In the genomic region with DNA sequence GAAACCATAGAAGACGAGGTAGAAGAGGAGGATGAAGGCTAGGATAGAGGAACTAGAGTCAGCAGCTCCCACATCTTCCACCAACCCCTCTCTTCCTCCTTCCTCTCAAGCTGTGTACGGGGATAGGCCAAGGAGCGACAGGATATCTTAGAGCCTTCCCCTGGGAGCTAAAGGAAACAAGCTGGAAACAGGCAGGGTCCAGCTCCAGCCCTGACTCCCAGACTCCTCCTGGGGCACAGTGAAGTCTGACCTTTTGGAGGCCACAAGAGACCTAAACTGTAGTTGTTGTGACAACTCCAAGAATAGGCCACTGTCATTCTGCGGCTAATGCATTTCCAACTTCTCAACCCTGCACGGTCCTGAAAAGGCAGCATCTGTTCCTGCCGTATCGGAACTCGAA, we compare ENCODE assay signal across 11 mouse cellular contexts. TPM values are rescaled to one million over a fixed set of nuclear protein-coding genes. Genes with fewer than 3 reads are reported as not detected.
DNase-seq lines count a peak whose midpoint lies in the region; ATAC-seq and TF ChIP-seq lines count a peak whose summit lies in the region.
"Had no signal": no experiment of that assay in that cellular context is flagged by ENCODE, and none has a peak within 500 bp of the region (broad histone marks: within the 10 kb centered on the region; RNA-seq: fewer than 3 reads in every experiment).

No protein-coding gene starts in this region.

- DNase-seq in midbrain, embryonic 11.5 days (ENCODE audit: low spot score, missing footprints): no peak
- no peak for DNase-seq in kidney, postnatal 0 days (ENCODE audit: low spot score)
- no peak for DNase-seq in cerebellum, postnatal 25 days
- no peak for DNase-seq in cerebellum, adult 18-20 months
- DNase-seq: lung, adult 2 months had no signal

- peaks cover 20% of the 10 kb centered on the region for H3K27me3 ChIP-seq in forebrain, embryonic 12.5 days
- H3K27me3 ChIP-seq in forebrain, embryonic 16.5 days (replicated peaks; ENCODE audit: control insufficient read depth, insufficient read depth, low read length): no peaks in the 10 kb centered on the region
- H3K27me3 ChIP-seq in midbrain, embryonic 12.5 days: peaks cover 10% of the 10 kb centered on the region
- no peaks in the 10 kb centered on the region for H3K27me3 ChIP-seq in midbrain, embryonic 11.5 days (ENCODE audit: control insufficient read depth, insufficient read depth, low read length)
- no peaks in the 10 kb centered on the region for H3K27me3 ChIP-seq in kidney, postnatal 0 days (ENCODE audit: insufficient read depth, low read length)
- no peaks in the 10 kb centered on the region for H3K27me3 ChIP-seq in neural tube, embryonic 15.5 days (replicated peaks)

- no peak overlapping the region for H3K4me3 ChIP-seq in forebrain, embryonic 12.5 days (replicated peaks)
- no peak overlapping the region for H3K4me3 ChIP-seq in forebrain, embryonic 16.5 days (replicated peaks; ENCODE audit: low read length)
- no peak overlapping the region for H3K4me3 ChIP-seq in midbrain, embryonic 12.5 days
- H3K4me3 ChIP-seq in midbrain, embryonic 11.5 days (ENCODE audit: low read depth, low read length): no peak overlapping the region
- H3K4me3 ChIP-seq in kidney, postnatal 0 days (replicated peaks; ENCODE audit: low read depth, low read length): 0 out of 2 replicates have a peak overlapping the region, but pooled peaks have one; percentile 1
- peak overlapping the region; percentile 81 for H3K4me3 ChIP-seq in neural tube, embryonic 15.5 days (replicated peaks)

- WGBS in forebrain, embryonic 12.5 days: 85% methylated on average over 8 of the region's 8 CpGs
- WGBS in forebrain, embryonic 16.5 days: 85% methylated on average over 8 of the region's 8 CpGs
- 86% methylated on average over 8 of the region's 8 CpGs for WGBS in midbrain, embryonic 12.5 days
- WGBS in midbrain, embryonic 11.5 days: 83% methylated on average over 8 of the region's 8 CpGs
- WGBS in kidney, postnatal 0 days: 60% methylated on average over 8 of the region's 8 CpGs
- WGBS in neural tube, embryonic 15.5 days: 84% methylated on average over 8 of the region's 8 CpGs

- no peak overlapping the region for H3K9ac ChIP-seq in forebrain, embryonic 12.5 days
- H3K9ac ChIP-seq in forebrain, embryonic 16.5 days (replicated peaks; ENCODE audit: low read depth, low read length): no peak overlapping the region
- no peak overlapping the region for H3K9ac ChIP-seq in midbrain, embryonic 12.5 days (replicated peaks)
- H3K9ac ChIP-seq in midbrain, embryonic 11.5 days (ENCODE audit: low read length): no peak overlapping the region
- no peak overlapping the region for H3K9ac ChIP-seq in kidney, postnatal 0 days (ENCODE audit: low read depth, low read length)
- no peak overlapping the region; the same call in 1 of the 2 replicates for H3K9ac ChIP-seq in neural tube, embryonic 15.5 days (replicated peaks)

- no peak overlapping the region for H3K27ac ChIP-seq in forebrain, embryonic 12.5 days
- no peak overlapping the region for H3K27ac ChIP-seq in forebrain, embryonic 16.5 days (ENCODE audit: low read length)
- H3K27ac ChIP-seq in midbrain, embryonic 12.5 days (replicated peaks): no peak overlapping the region
- H3K27ac ChIP-seq in midbrain, embryonic 11.5 days (ENCODE audit: low read depth, low read length): no peak overlapping the region
- peak overlapping the region; percentile 60; the same call in 1 of the 2 replicates for H3K27ac ChIP-seq in kidney, postnatal 0 days
- H3K27ac ChIP-seq in neural tube, embryonic 15.5 days (replicated peaks): no peak overlapping the region

- H3K9me3 ChIP-seq in forebrain, embryonic 12.5 days: no peaks in the 10 kb centered on the region
- no peaks in the 10 kb centered on the region for H3K9me3 ChIP-seq in forebrain, embryonic 16.5 days (ENCODE audit: control insufficient read depth, low read length)
- no peaks in the 10 kb centered on the region for H3K9me3 ChIP-seq in midbrain, embryonic 12.5 days
- H3K9me3 ChIP-seq in midbrain, embryonic 11.5 days (ENCODE audit: control insufficient read depth, low read length): no peaks in the 10 kb centered on the region
- no peaks in the 10 kb centered on the region for H3K9me3 ChIP-seq in kidney, postnatal 0 days (replicated peaks; ENCODE audit: low read length)
- H3K9me3 ChIP-seq in neural tube, embryonic 15.5 days (replicated peaks): no peaks in the 10 kb centered on the region

- H3K36me3 ChIP-seq in forebrain, embryonic 12.5 days (replicated peaks): no peaks in the 10 kb centered on the region
- peaks cover 3% of the 10 kb centered on the region; the same call in 1 of the 2 replicates for H3K36me3 ChIP-seq in forebrain, embryonic 16.5 days (ENCODE audit: control insufficient read depth, insufficient read depth)
- no peaks in the 10 kb centered on the region for H3K36me3 ChIP-seq in midbrain, embryonic 12.5 days
- no peaks in the 10 kb centered on the region for H3K36me3 ChIP-seq in midbrain, embryonic 11.5 days (ENCODE audit: control insufficient read depth, insufficient read depth, low read length)
- H3K36me3 ChIP-seq in kidney, postnatal 0 days (ENCODE audit: insufficient read depth, low read length): no peaks in the 10 kb centered on the region
- peaks cover 20% of the 10 kb centered on the region for H3K36me3 ChIP-seq in neural tube, embryonic 15.5 days

- H3K4me2 ChIP-seq in forebrain, embryonic 12.5 days: 0 out of 2 replicates have a peak overlapping the region, but pooled peaks have one; percentile 97
- no peak overlapping the region for H3K4me2 ChIP-seq in forebrain, embryonic 16.5 days (ENCODE audit: low read length)
- H3K4me2 ChIP-seq in midbrain, embryonic 12.5 days (replicated peaks): peak overlapping the region; percentile 100; the same call in 1 of the 2 replicates
- no peak overlapping the region for H3K4me2 ChIP-seq in midbrain, embryonic 11.5 days
- H3K4me2 ChIP-seq in kidney, postnatal 0 days (ENCODE audit: low read length): peak overlapping the region; percentile 78
- H3K4me2 ChIP-seq in neural tube, embryonic 15.5 days: peak overlapping the region; percentile 95

- TF ChIP-seq CTCF in kidney, postnatal 0 days (IDR thresholded peaks at IDR 0.05; ENCODE audit: low read depth): no peak

- no peak for ATAC-seq in forebrain, embryonic 12.5 days (ENCODE audit: low FRiP score)
- no peak for ATAC-seq in forebrain, embryonic 16.5 days
- no peak for ATAC-seq in midbrain, embryonic 12.5 days (ENCODE audit: low FRiP score, low read depth)
- no peak for ATAC-seq in midbrain, embryonic 11.5 days (ENCODE audit: low FRiP score)
- ATAC-seq in kidney, postnatal 0 days (replicated peaks; ENCODE audit: low FRiP score, low read depth): no peak
- ATAC-seq in neural tube, embryonic 15.5 days (ENCODE audit: low FRiP score): no peak
- ATAC-seq: Patski had no signal

- H3K4me1 ChIP-seq in forebrain, embryonic 12.5 days: peaks cover 36% of the 10 kb centered on the region
- peaks cover 27% of the 10 kb centered on the region for H3K4me1 ChIP-seq in forebrain, embryonic 16.5 days (replicated peaks; ENCODE audit: control insufficient read depth, insufficient read depth, low read length)
- H3K4me1 ChIP-seq in midbrain, embryonic 12.5 days: peaks cover 30% of the 10 kb centered on the region
- H3K4me1 ChIP-seq in midbrain, embryonic 11.5 days (ENCODE audit: control insufficient read depth, insufficient read depth, low read length): peaks cover 25% of the 10 kb centered on the region
- H3K4me1 ChIP-seq in kidney, postnatal 0 days (replicated peaks; ENCODE audit: insufficient read depth, low read length): peaks cover 22% of the 10 kb centered on the region
- peaks cover 45% of the 10 kb centered on the region for H3K4me1 ChIP-seq in neural tube, embryonic 15.5 days

RNA-seq across cellular contexts. Expression of gene Atp1b2, which starts 2.2 kb away (rescaled TPM):
- 11.9 and 12.6 TPM in 2 replicates for polyA plus RNA-seq in forebrain, embryonic 12.5 days (2016; fragmentation: Nextera tagmentation; extraction: Ambion mirVana)
- 30.2 and 33.8 TPM in 2 replicates for polyA plus RNA-seq in forebrain, embryonic 16.5 days (2015; fragmentation: Nextera tagmentation; extraction: Ambion mirVana)
- polyA plus RNA-seq in midbrain, embryonic 12.5 days (2016; fragmentation: Nextera tagmentation; extraction: Ambion mirVana): 11.4 and 15.2 TPM in 2 replicates
- polyA plus RNA-seq in midbrain, embryonic 11.5 days (2014; fragmentation: Nextera tagmentation; extraction: Ambion mirVana): 10.4 and 12.2 TPM in 2 replicates
- 13.7 and 16.3 TPM in 2 replicates for polyA plus RNA-seq in kidney, postnatal 0 days (2015; fragmentation: Nextera tagmentation; extraction: Ambion mirVana)
- polyA plus RNA-seq in neural tube, embryonic 15.5 days (2015; fragmentation: Nextera tagmentation; extraction: Ambion mirVana): 76.7 and 77.0 TPM in 2 replicates

RNA-seq across cellular contexts. Expression of gene Shbg, which starts 14.2 kb away (rescaled TPM):
- polyA plus RNA-seq in forebrain, embryonic 12.5 days (2016; fragmentation: Nextera tagmentation; extraction: Ambion mirVana): not detected in 2 replicates
- polyA plus RNA-seq in forebrain, embryonic 16.5 days (2015; fragmentation: Nextera tagmentation; extraction: Ambion mirVana): not detected in 2 replicates
- polyA plus RNA-seq in midbrain, embryonic 12.5 days (2016; fragmentation: Nextera tagmentation; extraction: Ambion mirVana): not detected in 2 replicates
- polyA plus RNA-seq in midbrain, embryonic 11.5 days (2014; fragmentation: Nextera tagmentation; extraction: Ambion mirVana): not detected in 2 replicates
- 0.13 TPM in 1 of 2 replicates, not detected in the other for polyA plus RNA-seq in kidney, postnatal 0 days (2015; fragmentation: Nextera tagmentation; extraction: Ambion mirVana)
- not detected in 2 replicates for polyA plus RNA-seq in neural tube, embryonic 15.5 days (2015; fragmentation: Nextera tagmentation; extraction: Ambion mirVana)
- polyA plus RNA-seq: large intestine, adult 2 months; lung, adult 2 months; Patski had no signal

RNA-seq across cellular contexts. Expression of gene Sat2, which starts 18.3 kb away (rescaled TPM):
- 15.8 and 21.5 TPM in 2 replicates for polyA plus RNA-seq in forebrain, embryonic 12.5 days (2016; fragmentation: Nextera tagmentation; extraction: Ambion mirVana)
- 17.3 and 23.8 TPM in 2 replicates for polyA plus RNA-seq in forebrain, embryonic 16.5 days (2015; fragmentation: Nextera tagmentation; extraction: Ambion mirVana)
- 22.3 and 23.5 TPM in 2 replicates for polyA plus RNA-seq in midbrain, embryonic 12.5 days (2016; fragmentation: Nextera tagmentation; extraction: Ambion mirVana)
- 13.1 and 16.8 TPM in 2 replicates for polyA plus RNA-seq in midbrain, embryonic 11.5 days (2014; fragmentation: Nextera tagmentation; extraction: Ambion mirVana)
- polyA plus RNA-seq in kidney, postnatal 0 days (2015; fragmentation: Nextera tagmentation; extraction: Ambion mirVana): 27.6 and 31.3 TPM in 2 replicates
- polyA plus RNA-seq in neural tube, embryonic 15.5 days (2015; fragmentation: Nextera tagmentation; extraction: Ambion mirVana): 22.0 and 24.7 TPM in 2 replicates

RNA-seq across cellular contexts. Expression of gene Trp53, which starts 23.4 kb away (rescaled TPM):
- polyA plus RNA-seq in forebrain, embryonic 12.5 days (2016; fragmentation: Nextera tagmentation; extraction: Ambion mirVana): 120 and 124 TPM in 2 replicates
- 103 and 109 TPM in 2 replicates for polyA plus RNA-seq in forebrain, embryonic 16.5 days (2015; fragmentation: Nextera tagmentation; extraction: Ambion mirVana)
- polyA plus RNA-seq in midbrain, embryonic 12.5 days (2016; fragmentation: Nextera tagmentation; extraction: Ambion mirVana): 109 and 117 TPM in 2 replicates
- 144 and 147 TPM in 2 replicates for polyA plus RNA-seq in midbrain, embryonic 11.5 days (2014; fragmentation: Nextera tagmentation; extraction: Ambion mirVana)
- polyA plus RNA-seq in kidney, postnatal 0 days (2015; fragmentation: Nextera tagmentation; extraction: Ambion mirVana): 117 and 121 TPM in 2 replicates
- polyA plus RNA-seq in neural tube, embryonic 15.5 days (2015; fragmentation: Nextera tagmentation; extraction: Ambion mirVana): 51.8 and 85.1 TPM in 2 replicates

RNA-seq across cellular contexts. Expression of gene Wrap53, which starts 23.5 kb away (rescaled TPM):
- polyA plus RNA-seq in forebrain, embryonic 12.5 days (2016; fragmentation: Nextera tagmentation; extraction: Ambion mirVana): 33.0 and 36.0 TPM in 2 replicates
- 27.3 and 28.6 TPM in 2 replicates for polyA plus RNA-seq in forebrain, embryonic 16.5 days (2015; fragmentation: Nextera tagmentation; extraction: Ambion mirVana)
- 29.6 and 33.2 TPM in 2 replicates for polyA plus RNA-seq in midbrain, embryonic 12.5 days (2016; fragmentation: Nextera tagmentation; extraction: Ambion mirVana)
- polyA plus RNA-seq in midbrain, embryonic 11.5 days (2014; fragmentation: Nextera tagmentation; extraction: Ambion mirVana): 35.1 and 36.4 TPM in 2 replicates
- 17.9 and 19.4 TPM in 2 replicates for polyA plus RNA-seq in kidney, postnatal 0 days (2015; fragmentation: Nextera tagmentation; extraction: Ambion mirVana)
- polyA plus RNA-seq in neural tube, embryonic 15.5 days (2015; fragmentation: Nextera tagmentation; extraction: Ambion mirVana): 18.1 and 18.8 TPM in 2 replicates

Comparison
In these comparisons a context has a peak if more than half of its experiments do, and no peak if none do; other contexts are left out.
1. H3K4me2 ChIP-seq: peak in forebrain, embryonic 12.5 days (single experiment), midbrain, embryonic 12.5 days (single experiment), kidney, postnatal 0 days (single experiment) and neural tube, embryonic 15.5 days (single experiment); none in forebrain, embryonic 16.5 days (single experiment) and midbrain, embryonic 11.5 days (single experiment).
2. H3K4me3 ChIP-seq: peak in kidney, postnatal 0 days (single experiment) and neural tube, embryonic 15.5 days (single experiment); none in forebrain, embryonic 12.5 days (single experiment), forebrain, embryonic 16.5 days (single experiment), midbrain, embryonic 12.5 days (single experiment) and midbrain, embryonic 11.5 days (single experiment).